Mouse (Mus musculus) midbrain, embryonic 12.5 days (tissue): ENCODE results near the gene Lhx1. TPM values are rescaled to one million over a fixed set of nuclear protein-coding genes. Genes with fewer than 3 reads are reported as not detected.

Experiments used
- ATAC-seq: fragments of 200-750 bp; cut with Nextera tagmentation; 2 replicates; pipeline ENCODE4 v1.8.0; 2017; ENCODE audit warnings: low read depth, moderate TSS enrichment, moderate library complexity; ENCODE audit not compliant: low FRiP score
- H3K27ac ChIP-seq: fragments of 300-500 bp; sonication (generic); replicated peaks from 2 replicates; pipeline ENCODE4 v1.5.1; 2016; ENCODE audit warnings: mild to moderate bottlenecking
- H3K27me3 ChIP-seq: fragments of 300-500 bp; sonication (generic); 2 replicates; pipeline ENCODE4 v1.6.1; 2016; ENCODE audit warnings: mild to moderate bottlenecking
- H3K36me3 ChIP-seq: fragments of 300-500 bp; sonication (generic); 2 replicates; pipeline ENCODE4 v1.6.1; 2016
- H3K4me1 ChIP-seq: fragments of 300-500 bp; sonication (generic); 2 replicates; pipeline ENCODE4 v1.6.1; 2016
- H3K4me2 ChIP-seq: fragments of 300-500 bp; sonication (generic); replicated peaks from 2 replicates; pipeline ENCODE4 v1.6.1; 2016; ENCODE audit warnings: mild to moderate bottlenecking, moderate library complexity
- H3K4me3 ChIP-seq: fragments of 300-500 bp; sonication (generic); 2 replicates; pipeline ENCODE4 v1.5.1; 2016; ENCODE audit warnings: mild to moderate bottlenecking
- H3K9ac ChIP-seq: fragments of 300-500 bp; sonication (generic); replicated peaks from 2 replicates; pipeline ENCODE4 v1.6.1; 2016; ENCODE audit warnings: mild to moderate bottlenecking, moderate library complexity
- H3K9me3 ChIP-seq: fragments of 300-500 bp; sonication (generic); 2 replicates; pipeline ENCODE4 v1.6.1; 2016; ENCODE audit warnings: mild to moderate bottlenecking
- WGBS: fragments of 180-500 bp; shearing (Covaris S2); methylation state at CpG from one replicate; pipeline ENCODE4 v1.1.7; 2016; 5-methylcytosine and 5-hydroxymethylcytosine counted together
- polyA plus RNA-seq: library from polyadenylated mRNA; unstranded; fragments of >200 nt; fragmentation: Nextera tagmentation; extraction: Ambion mirVana; gene quantifications from 2 replicates; pipeline ENCODE4 v1.2.1, GENCODE M21; 2016

The Lhx1 gene
- polyA plus RNA-seq, 1 experiment from 2014 or later = 50.5 TPM

DNA sequence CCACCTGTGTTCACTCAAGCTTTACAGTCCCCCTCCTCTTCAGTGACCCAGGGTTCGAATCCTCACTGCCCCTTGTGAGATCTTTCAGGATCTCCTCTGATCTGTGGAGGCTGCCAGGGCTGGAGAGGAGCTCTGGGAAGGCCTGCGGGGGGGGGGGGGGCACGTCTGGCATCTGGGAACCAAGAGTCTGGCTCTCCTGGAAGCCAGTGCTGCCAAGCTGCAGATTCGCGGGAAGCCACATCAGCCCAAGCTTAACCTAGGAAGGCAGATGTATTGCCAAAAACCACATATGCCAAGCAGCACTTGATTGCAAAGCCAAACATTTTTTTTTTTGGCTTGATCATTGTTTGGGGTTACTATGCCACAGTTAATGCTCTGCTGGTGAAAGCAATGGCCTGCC lies 36.2 kb upstream of the Lhx1 start:
- no peak overlapping the region for H3K4me2 ChIP-seq
- no peaks in the 10 kb centered on the region for H3K36me3 ChIP-seq
- H3K27ac ChIP-seq = no peak overlapping the region
- peaks cover 18% of the 10 kb centered on the region for H3K4me1 ChIP-seq
- no peaks in the 10 kb centered on the region for H3K9me3 ChIP-seq
- H3K9ac ChIP-seq = no peak overlapping the region
- 89% methylated on average over 3 of the region's 5 CpGs for WGBS
- ATAC-seq = no peak
- peaks cover 26% of the 10 kb centered on the region for H3K27me3 ChIP-seq
- no peak overlapping the region for H3K4me3 ChIP-seq

DNA sequence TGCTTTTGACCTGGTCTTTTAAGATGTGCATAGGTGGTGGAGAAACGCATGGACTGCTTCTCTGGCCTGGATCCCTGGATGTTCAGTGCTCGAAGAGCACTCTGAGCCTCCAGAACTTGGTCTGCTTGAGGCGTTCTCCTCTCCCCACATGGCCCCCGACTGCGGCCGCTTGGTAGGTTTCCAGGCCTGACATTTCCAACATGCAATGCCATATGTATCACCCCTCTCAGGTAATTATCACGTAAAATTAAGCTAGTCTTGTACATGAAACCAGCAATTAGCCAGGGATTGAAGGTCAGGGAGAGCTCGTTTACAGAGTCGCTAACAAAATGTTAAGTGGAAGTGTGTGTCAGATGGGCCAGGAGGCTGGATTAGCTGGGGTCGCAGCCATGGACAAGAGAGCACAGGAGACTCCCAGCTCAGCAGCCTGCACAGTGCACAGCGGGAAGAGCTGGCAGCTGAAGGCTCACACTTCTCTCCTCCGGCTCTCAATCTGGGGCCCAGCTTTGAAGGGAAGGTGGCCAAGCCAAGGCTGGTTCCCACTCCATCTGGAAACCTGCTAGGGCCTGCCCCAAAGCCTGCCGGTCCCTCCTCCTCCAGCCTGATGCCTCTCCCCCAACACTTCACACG lies 28.6 kb upstream of the Lhx1 start:
- H3K27me3 ChIP-seq = peaks cover 8% of the 10 kb centered on the region
- no peak for ATAC-seq

DNA sequence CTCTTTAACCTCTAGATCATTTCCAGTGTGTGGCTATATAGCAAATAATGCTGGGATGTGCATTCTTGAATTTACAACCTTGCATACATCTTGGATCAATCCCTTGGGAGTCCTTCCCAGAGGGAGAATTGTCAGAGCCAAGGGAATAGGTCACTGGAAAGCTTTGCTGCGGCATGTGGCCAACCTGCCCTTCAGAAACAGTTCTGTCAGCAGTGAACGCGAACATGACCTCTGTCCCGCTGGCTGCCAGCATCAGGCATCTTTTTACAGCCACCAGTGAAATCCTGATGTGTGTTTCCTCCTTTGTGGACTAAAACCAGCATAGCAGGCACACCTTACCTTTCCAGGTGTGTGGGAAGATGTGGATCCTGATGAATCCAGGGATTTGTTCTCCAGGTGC lies 26.0 kb upstream of the Lhx1 start:
- H3K4me3 ChIP-seq = no peak overlapping the region
- peaks cover 12% of the 10 kb centered on the region for H3K27me3 ChIP-seq
- H3K36me3 ChIP-seq = no peaks in the 10 kb centered on the region
- 89% methylated on average over 4 of the region's 4 CpGs for WGBS
- no peak for ATAC-seq
- H3K4me2 ChIP-seq = no peak overlapping the region
- no peaks in the 10 kb centered on the region for H3K9me3 ChIP-seq
- no peak overlapping the region for H3K9ac ChIP-seq
- H3K27ac ChIP-seq = no peak overlapping the region
- peaks cover 10% of the 10 kb centered on the region for H3K4me1 ChIP-seq

More for the DNA sequence above, 28.6 kb upstream of the Lhx1 start:
- Histone ChIP-seq H3K36me3 (no peaks in the 10 kb centered on the region), H3K27ac (no peak overlapping the region), H3K4me3 (no peak overlapping the region), H3K9me3 (no peaks in the 10 kb centered on the region), H3K4me1 (peaks cover 3% of the 10 kb centered on the region; the same call in 1 of the 2 replicates), H3K4me2 (no peak overlapping the region), H3K9ac (no peak overlapping the region)
- 81% methylated on average over 14 of the region's 14 CpGs for WGBS

DNA sequence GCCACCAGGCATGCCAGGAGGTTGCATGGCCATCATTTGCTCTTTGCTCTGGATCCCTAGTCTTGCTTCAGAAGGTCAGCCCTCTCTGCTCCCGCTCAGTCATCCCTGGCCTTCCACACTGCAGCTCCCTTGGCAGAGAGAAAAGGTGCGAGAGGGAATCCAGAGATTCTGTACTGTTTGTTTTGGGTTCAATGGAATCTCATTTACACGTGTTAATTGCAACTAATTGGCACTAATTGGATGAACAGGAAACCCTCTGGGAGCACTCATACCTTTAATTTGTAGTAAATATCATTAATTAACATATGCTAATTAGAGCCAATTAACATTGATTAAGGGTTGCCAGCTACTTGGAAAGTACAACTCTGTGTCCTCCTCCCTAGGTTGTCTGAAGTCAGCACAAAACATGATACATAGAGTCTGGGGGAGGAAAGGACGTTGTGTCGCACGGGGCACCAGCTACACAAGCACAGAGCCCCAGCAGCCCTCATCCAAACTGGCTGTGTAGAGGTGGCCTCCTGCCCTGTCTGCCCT lies 24.0 kb upstream of the Lhx1 start:
- no peak for ATAC-seq
- WGBS = 60% methylated on average over 6 of the region's 6 CpGs
- Histone ChIP-seq H3K4me2 (no peak overlapping the region), H3K27ac (no peak overlapping the region), H3K36me3 (no peaks in the 10 kb centered on the region), H3K9ac (no peak overlapping the region), H3K4me1 (peaks cover 10% of the 10 kb centered on the region), H3K4me3 (no peak overlapping the region), H3K9me3 (no peaks in the 10 kb centered on the region), H3K27me3 (peaks cover 17% of the 10 kb centered on the region)

DNA sequence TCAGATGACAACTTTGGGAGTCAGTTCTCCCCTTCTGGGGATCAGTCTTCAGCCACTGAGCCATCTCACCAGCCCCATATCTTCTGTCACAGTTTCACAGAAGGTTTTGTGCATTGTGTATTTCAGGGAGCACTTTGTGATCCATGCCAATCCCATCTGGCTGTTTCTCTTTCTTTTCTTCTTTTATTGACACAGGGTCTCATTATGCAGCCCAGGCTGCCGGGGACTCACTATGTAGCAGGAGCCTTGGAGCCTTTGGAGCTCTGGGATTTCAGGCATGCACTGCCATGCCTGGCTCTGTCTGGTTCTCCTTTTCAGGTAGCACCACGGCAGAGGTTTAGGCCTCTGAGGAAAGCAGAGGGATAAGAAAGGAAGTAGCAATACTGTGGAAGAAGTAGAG lies 23.0 kb upstream of the Lhx1 start:
- Histone ChIP-seq H3K4me1 (peaks cover 10% of the 10 kb centered on the region), H3K9ac (no peak overlapping the region), H3K9me3 (no peaks in the 10 kb centered on the region), H3K4me3 (no peak overlapping the region), H3K36me3 (no peaks in the 10 kb centered on the region), H3K27ac (peak overlapping the region; percentile 52), H3K4me2 (no peak overlapping the region), H3K27me3 (peaks cover 17% of the 10 kb centered on the region)
- ATAC-seq = no peak
- WGBS = 20% methylated on average over 2 of the region's 2 CpGs

DNA sequence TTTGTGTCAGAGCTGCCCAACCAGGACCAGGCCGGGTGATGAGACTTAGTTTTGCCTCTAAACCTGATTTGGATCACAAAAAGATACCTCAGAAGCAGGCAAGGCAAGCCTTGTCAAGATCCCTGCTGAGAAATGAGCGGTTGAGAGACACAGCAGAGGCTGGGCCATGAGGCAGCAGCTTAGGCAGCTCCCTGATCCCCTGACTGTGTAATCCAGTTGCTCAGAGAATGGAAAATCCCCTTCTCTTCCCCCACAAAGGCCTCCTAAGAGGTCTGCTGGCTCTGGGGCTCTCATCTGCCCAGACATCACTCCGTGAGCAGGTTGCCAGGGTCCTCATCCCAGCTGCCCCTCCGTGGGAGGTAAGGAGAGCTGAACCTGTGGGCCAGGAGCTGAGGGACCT lies 14.6 kb upstream of the Lhx1 start:
- H3K36me3 ChIP-seq = 0 out of 2 replicates have a peak, but pooled peaks cover 5% of the 10 kb centered on the region
- peaks cover 7% of the 10 kb centered on the region; the same call in 1 of the 2 replicates for H3K4me1 ChIP-seq
- 1% methylated on average over 4 of the region's 4 CpGs for WGBS
- peaks cover 35% of the 10 kb centered on the region for H3K27me3 ChIP-seq
- no peak overlapping the region for H3K4me2 ChIP-seq
- H3K9ac ChIP-seq = no peak overlapping the region; the same call in 1 of the 2 replicates
- H3K27ac ChIP-seq = peak overlapping the region; percentile 21; the same call in 1 of the 2 replicates
- no peaks in the 10 kb centered on the region for H3K9me3 ChIP-seq
- H3K4me3 ChIP-seq = no peak overlapping the region
- ATAC-seq = peak; percentile 2; the same call in 1 of the 2 replicates

DNA sequence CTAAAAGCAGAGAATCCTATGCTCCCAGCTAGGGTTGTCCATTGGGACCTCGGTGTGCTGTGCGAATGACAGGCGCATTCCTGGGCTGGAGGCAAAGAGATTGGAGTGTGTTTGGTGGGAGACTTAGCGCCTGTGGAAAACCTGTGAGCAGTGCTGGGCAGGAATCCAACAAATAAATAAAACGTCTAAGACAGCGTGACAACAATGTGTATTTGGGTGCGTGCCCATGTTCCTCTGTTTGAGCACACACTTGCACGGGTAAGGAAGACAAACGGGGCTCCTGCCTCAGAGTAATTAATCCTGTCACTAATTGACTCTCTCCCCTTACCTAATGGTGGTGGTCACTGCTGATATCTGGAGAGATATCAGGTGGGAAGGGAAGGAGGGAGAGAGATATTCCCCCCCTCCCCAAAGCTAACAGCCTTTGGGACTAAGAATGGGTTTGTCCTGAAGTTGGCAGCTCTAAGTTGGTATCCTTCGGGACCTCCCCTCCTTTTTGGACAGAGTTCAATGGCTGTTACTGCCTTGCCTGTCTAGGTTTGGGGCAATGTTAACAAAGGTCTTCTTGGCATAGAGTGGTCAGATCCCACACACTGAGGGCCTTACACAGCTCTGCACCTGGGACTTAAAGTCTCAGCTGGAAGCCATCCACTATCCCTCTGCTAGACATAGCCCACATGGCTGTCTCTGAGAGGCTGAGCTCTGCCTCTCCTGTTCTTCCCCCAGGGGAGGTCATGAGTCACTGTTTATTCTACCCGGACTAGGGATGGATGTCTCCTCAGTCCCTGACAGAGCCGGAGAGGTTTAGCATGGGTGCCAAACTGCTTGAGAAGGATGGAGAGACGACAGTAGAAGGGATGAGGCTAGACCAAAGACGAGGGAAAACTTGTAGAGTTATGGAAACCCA lies 4.7 kb upstream of the Lhx1 start:
- 7% methylated on average over 14 of the region's 14 CpGs for WGBS

DNA sequence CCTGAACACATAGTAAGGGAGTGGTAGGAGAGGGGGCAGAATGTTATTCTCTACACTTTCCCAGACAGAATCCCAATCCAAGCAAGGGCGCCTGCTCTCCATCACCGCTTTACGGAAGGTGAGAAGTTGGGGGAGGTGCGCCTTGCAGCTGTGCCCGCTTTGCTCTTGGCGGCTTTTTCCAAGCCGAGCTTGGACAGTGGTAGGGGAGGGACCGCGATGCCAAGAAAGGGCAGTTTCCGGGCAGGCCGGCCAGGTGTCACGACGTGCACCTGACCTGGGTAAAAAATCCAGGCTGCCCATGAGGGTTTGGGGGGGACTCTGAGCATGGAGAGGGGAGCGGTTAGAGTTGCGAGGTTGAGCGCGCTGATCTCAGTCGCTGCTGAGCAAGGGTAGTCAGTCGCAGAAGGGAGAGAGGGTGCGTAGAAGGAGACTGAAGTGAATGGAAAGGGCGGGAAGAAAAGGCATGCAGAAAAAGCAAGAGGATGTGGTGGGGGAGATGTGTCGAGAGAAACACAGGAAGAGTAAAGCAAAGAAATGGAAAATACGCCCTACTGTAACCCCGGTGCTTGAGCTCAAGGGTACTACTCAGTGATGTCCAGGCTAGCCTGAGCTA lies 3.9 kb upstream of the Lhx1 start:
- H3K9ac ChIP-seq = peak overlapping the region; percentile 79
- no peaks in the 10 kb centered on the region for H3K9me3 ChIP-seq
- no peak for ATAC-seq
- H3K4me1 ChIP-seq = peaks cover 40% of the 10 kb centered on the region
- H3K36me3 ChIP-seq = no peaks in the 10 kb centered on the region
- H3K27me3 ChIP-seq = peaks cover 100% of the 10 kb centered on the region
- peak overlapping the region; percentile 57 for H3K4me3 ChIP-seq
- peak overlapping the region; percentile 82 for H3K4me2 ChIP-seq
- under 1% methylated on average over 24 of the region's 24 CpGs for WGBS
- H3K27ac ChIP-seq = peak overlapping the region; percentile 77

More for the DNA sequence above, 4.7 kb upstream of the Lhx1 start:
- peaks cover 32% of the 10 kb centered on the region for H3K4me1 ChIP-seq
- H3K9me3 ChIP-seq = no peaks in the 10 kb centered on the region
- H3K4me3 ChIP-seq = peak overlapping the region; percentile 57
- peak overlapping the region; percentile 82 for H3K4me2 ChIP-seq
- H3K27me3 ChIP-seq = peaks cover 100% of the 10 kb centered on the region
- H3K36me3 ChIP-seq = no peaks in the 10 kb centered on the region
- no peak for ATAC-seq
- peak overlapping the region; percentile 79 for H3K9ac ChIP-seq
- H3K27ac ChIP-seq = peak overlapping the region; percentile 77; the same call in 1 of the 2 replicates

DNA sequence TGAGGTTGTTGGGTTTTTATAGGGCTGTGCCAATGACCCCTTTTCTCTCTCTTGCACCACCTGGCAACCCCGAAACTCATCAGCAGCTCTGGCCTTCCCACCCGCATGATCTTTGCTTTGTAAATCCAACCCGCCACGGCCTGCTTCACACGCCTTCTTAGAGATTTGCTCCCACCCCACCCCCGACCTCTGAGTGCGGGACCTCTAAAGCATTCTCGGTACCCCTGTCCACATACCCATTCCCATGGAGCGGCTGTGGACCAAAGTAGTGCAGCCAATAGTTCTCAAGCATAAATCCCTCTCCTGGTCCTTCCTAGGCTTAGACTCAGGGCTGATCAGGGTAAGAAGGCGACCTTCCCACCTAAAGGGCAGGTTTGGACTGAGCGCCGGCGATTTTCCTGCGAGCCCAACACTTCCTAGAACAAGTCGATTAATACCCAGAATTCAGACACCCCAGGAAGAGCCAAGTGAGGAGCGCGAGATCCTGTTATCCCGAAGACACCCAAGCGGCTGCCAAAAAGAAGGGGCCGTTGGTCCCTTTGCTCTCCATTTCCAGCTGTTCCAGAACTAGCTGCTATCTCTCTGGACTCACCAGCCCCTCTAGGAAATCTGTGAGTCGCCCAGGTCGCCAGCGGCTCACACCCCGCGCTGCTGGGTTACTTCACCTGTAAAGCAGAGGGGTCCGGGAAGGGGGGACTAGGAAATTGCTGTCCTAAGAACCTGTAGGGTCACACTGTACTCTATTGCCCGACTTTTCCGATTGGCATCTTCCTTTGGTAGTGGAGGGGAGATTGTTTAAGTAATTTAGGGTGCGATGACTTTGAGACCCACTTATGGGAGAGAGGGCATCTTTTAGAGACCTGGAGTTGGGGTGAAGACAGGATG lies 1.9 kb upstream of the Lhx1 start:
- Histone ChIP-seq H3K9me3 (no peaks in the 10 kb centered on the region), H3K27me3 (peaks cover 100% of the 10 kb centered on the region), H3K27ac (peak overlapping the region; percentile 77), H3K4me1 (peaks cover 48% of the 10 kb centered on the region), H3K9ac (peak overlapping the region; percentile 79), H3K36me3 (no peaks in the 10 kb centered on the region), H3K4me2 (peak overlapping the region; percentile 82), H3K4me3 (peak overlapping the region; percentile 57)
- no peak for ATAC-seq
- WGBS = 1% methylated on average over 29 of the region's 29 CpGs

DNA sequence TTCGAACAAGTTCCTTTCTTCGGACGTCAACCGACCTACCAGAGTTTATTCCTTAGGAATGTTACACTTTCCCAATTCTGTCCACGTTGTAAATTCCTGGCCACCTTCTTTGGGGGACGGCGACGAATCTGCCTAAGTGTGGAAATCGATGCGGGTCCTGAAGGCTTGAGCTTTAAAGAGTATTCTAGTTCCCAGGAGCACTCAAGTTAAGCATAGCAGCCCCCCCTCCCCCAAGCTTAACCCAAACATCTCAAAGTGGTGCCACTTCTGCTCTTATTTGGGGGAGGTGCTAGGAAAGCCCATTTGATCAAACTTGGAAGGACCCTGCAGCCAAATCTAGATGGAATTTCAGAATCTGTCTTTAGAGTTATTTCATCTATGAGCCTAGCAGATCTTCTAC lies 1.1 kb upstream of the Lhx1 start:
- Histone ChIP-seq H3K9me3 (no peaks in the 10 kb centered on the region), H3K27ac (peak overlapping the region; percentile 77), H3K27me3 (peaks cover 100% of the 10 kb centered on the region), H3K4me2 (peak overlapping the region; percentile 82), H3K36me3 (no peaks in the 10 kb centered on the region), H3K9ac (peak overlapping the region; percentile 79), H3K4me3 (peak overlapping the region; percentile 57), H3K4me1 (peaks cover 48% of the 10 kb centered on the region)
- no peak for ATAC-seq
- WGBS = 1% methylated on average over 10 of the region's 10 CpGs
